Mouse (Mus musculus) hematopoietic stem cell, adult 5-6 weeks (primary cell): ENCODE measurements around the gene Cd3eap. TPM values are rescaled to one million over a fixed set of nuclear protein-coding genes. Genes with fewer than 3 reads are reported as not detected.

ENCODE experiments used
- ATAC-seq, 2 experiments: fragments of 125-278 bp in 1 of 2; replicated peaks in 1 of 2; 2 replicates each; pipeline ENCODE4 v1.8.0; 2016 to 2017; ENCODE audit warnings: inconsistent platforms in 2 of 2, mild to moderate bottlenecking in 2 of 2, moderate number of reproducible peaks in 2 of 2, low read depth in 1 of 2, moderate TSS enrichment in 1 of 2; ENCODE audit not compliant: low FRiP score in 2 of 2, poor library complexity in 2 of 2, severe bottlenecking in 2 of 2, insufficient read depth in 1 of 2, low TSS enrichment in 1 of 2
- total RNA-seq: library from RNA; stranded (forward); fragments of 172-1452, 232-1000 nt; gene quantifications from 2 replicates; pipeline ENCODE4 v1.2.3, GENCODE M21; 2017

Gene Cd3eap
- total RNA-seq, 1 experiment from 2014 or later: 23.6 TPM

GRCm38 (mm10) chr7:19343210-19343808 lies 16.0 kb downstream of the Cd3eap start:
- peak in 1 of 2 experiments; percentile 39; a peak in 1 of 4 replicates for ATAC-seq

DNA sequence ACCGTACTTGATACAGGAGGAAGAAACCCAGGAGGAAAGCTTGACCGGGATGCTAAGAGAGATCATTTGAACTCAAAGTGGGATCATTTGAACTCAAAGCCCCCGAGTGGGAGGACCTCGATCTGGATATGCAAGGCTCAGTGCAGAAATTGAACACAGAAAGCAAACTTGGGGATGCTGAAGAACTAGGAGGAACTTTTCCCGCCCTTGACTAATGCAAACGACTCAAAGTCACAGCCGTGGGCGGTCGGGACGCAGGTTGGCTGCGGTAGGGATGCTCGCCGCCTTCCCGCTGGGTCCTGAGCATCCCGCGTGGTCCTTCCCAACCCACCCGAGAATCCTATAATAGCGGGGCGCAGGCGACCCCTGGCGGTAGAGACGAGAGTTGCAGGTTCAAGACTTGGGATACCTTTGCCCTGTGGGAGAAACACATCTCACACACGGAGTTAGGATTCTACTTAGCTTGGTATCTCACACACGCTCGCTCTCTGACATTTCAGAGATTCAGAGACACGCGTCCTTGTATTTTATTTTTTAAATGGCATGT lies 16.7 kb downstream of the Cd3eap start:
- no peak for ATAC-seq

- ATAC-seq: no peak
Observed at GRCm38 (mm10) chr7:19341761-19342409, 17.4 kb downstream of the Cd3eap start.

GRCm38 (mm10) chr7:19341250-19341649 lies 18.0 kb downstream of the Cd3eap start:
- ATAC-seq: no peak

GRCm38 (mm10) chr7:19338596-19338995 lies 20.7 kb downstream of the Cd3eap start:
- no peak for ATAC-seq

GRCm38 (mm10) chr7:19338060-19338459 lies 21.2 kb downstream of the Cd3eap start:
- ATAC-seq: peak; percentile 36 to 55; a peak in 2 of 4 replicates

DNA sequence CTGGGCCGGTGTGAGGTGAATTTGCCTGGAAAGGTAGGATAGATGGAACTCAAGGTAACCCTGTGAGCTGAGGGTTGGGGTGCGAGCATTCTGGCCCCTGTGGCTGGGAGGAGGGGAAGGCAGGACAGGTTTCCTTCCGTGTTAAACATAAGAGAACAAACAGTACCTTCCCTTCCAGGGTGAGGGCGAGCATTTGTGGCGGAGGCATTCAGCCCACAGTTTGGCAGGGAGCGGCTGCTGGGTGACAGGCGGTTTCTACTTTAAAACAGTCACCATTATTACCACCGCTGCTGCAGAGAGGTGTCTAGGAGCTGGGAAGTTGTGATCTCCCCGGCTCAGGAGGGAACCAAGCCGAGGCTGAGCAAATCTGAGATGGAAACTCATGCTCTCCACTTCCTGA lies 22.2 kb downstream of the Cd3eap start:
- peak in 1 of 2 experiments; percentile 13; a peak in 2 of 4 replicates for ATAC-seq

DNA sequence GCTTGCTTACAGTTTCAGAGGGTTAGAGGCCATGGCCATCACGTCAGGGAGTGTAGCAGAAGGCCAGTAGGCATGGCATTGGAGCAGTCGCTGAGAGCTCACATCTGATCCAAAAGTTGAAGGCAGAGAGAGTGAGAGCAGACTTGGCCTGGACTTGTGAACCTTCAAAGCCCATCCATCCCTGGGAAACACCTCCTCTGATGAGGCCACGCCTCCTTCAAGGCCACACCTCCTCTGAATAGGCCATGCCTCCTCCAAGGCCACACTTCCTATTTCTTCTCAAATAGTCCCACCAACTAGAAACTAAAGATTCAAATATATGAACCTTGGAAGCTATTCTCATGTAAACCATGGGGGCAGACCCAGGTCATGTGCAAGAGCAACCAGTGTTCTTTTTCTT lies 23.7 kb downstream of the Cd3eap start:
- peak; percentile 69 to 82 for ATAC-seq

- ATAC-seq: peak in 1 of 2 experiments; percentile 48; a peak in 2 of 4 replicates
Observed at GRCm38 (mm10) chr7:19332709-19333352, 26.5 kb downstream of the Cd3eap start.

GRCm38 (mm10) chr7:19331910-19332309 lies 27.4 kb downstream of the Cd3eap start:
- ATAC-seq: no peak

DNA sequence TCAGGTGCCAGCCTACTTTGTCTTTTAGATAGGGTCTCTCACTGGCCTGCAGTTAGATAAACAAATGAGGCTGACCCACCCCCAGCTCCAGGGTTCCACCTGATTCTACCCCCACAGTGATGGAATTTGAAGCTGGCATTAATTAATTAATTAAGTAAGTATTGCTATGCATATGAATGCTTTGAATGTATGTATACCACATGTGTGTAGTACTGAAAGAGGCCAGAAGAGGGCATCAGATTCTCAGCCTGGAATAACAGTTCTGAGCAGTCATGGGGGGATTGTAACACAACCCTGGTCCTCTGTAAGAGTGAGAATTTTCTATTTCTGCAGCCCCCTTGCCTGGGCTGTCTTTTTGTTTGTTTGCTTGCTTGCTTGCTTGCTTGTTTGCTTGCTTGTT lies 30.9 kb downstream of the Cd3eap start:
- no peak for ATAC-seq

DNA sequence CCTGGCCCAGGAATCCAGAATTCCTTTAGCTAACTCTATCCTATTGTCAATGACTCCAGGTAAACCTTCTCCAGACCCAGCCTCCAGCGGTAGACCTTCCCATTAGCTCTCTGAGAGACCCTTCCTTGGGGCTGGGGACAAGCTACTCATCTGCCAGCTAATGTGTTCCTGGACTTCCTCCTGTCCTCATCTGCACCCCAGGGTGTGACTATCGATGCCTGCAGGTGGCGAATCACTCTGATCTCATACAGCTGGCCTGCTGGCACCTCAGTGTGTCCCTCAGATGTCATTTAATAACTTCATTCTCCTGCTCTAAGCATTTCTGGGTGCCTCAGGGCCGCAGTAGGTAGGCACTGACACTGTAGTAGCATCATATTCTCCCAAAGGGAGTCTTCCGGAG lies 31.5 kb downstream of the Cd3eap start:
- no peak for ATAC-seq

DNA sequence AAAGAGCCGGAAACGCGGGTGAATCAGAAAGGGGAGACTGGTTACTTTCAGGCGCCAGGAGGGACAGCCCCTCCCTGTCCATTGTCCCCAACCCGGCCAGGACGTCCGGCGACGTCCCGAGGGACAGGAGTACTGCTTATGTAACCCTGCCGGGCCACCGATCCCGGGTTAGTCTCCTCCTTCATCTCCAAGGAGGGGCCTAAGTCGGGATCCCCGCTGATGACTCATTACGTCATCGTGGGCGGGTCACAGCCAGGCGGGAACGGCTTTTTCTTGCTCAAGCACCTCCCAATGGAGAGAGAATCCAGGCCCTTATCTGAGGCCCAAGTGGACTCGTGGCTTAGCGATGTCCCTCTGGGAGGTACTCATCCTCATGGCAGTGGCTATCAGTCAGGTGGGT lies 32.2 kb downstream of the Cd3eap start:
- peak; percentile 20 to 60; a peak in 2 of 4 replicates for ATAC-seq

GRCm38 (mm10) chr7:19326359-19326758 lies 32.9 kb downstream of the Cd3eap start:
- ATAC-seq: peak; percentile 63 to 75

GRCm38 (mm10) chr7:19325262-19326199 lies 33.8 kb downstream of the Cd3eap start:
- peak; percentile 6 to 34; a peak in 2 of 4 replicates for ATAC-seq

GRCm38 (mm10) chr7:19324221-19324620 lies 35.1 kb downstream of the Cd3eap start:
- ATAC-seq: no peak

- no peak for ATAC-seq
Observed at GRCm38 (mm10) chr7:19322489-19322888, 36.8 kb downstream of the Cd3eap start.
